In genomic region chr9:102995800-102996635, GRCm38 (mm10) we compare ENCODE assay signal across 17 mouse cellular contexts. TPM values are rescaled to one million over a fixed set of nuclear protein-coding genes. Genes with fewer than 3 reads are reported as not detected.
DNase-seq lines count a peak whose midpoint lies in the region; ATAC-seq and TF ChIP-seq lines count a peak whose summit lies in the region.
"Had no signal": no experiment of that assay in that cellular context is flagged by ENCODE, and none has a peak within 500 bp of the region (broad histone marks: within the 10 kb centered on the region; RNA-seq: fewer than 3 reads in every experiment).

No protein-coding gene starts in this region.

- 69% methylated on average over 12 of the region's 12 CpGs for WGBS in liver, embryonic 12.5 days (ENCODE audit: insufficient replicate concordance)
- WGBS in liver, embryonic 11.5 days = 78% methylated on average over 12 of the region's 12 CpGs
- 48% methylated on average over 12 of the region's 12 CpGs for whole genome bisulfite sequencing in intestine, postnatal 0 days
- 69% methylated on average over 12 of the region's 12 CpGs for WGBS in stomach, embryonic 16.5 days

- ATAC-seq in liver, embryonic 12.5 days = 0 out of 2 replicates have a peak, but pooled peaks have one; percentile 27
- ATAC-seq in liver, embryonic 11.5 days (replicated peaks; ENCODE audit: low FRiP score) = no peak
- ATAC-seq in intestine, postnatal 0 days = peak; percentile 74
- peak; percentile 49; the same call in 1 of the 2 replicates for ATAC-seq in stomach, embryonic 16.5 days (ENCODE audit: insufficient read depth, low FRiP score)
- ATAC-seq: forebrain, embryonic 15.5 days had no signal

- no peaks in the 10 kb centered on the region for H3K4me1 ChIP-seq in liver, embryonic 12.5 days
- H3K4me1 ChIP-seq in liver, embryonic 11.5 days (replicated peaks; ENCODE audit: control insufficient read depth, insufficient read depth, low read length) = no peaks in the 10 kb centered on the region
- peaks cover 6% of the 10 kb centered on the region for H3K4me1 ChIP-seq in intestine, postnatal 0 days (replicated peaks; ENCODE audit: control insufficient read depth, insufficient read depth, low read length)
- H3K4me1 ChIP-seq in stomach, embryonic 16.5 days (ENCODE audit: control insufficient read depth, insufficient read depth, low read length) = no peaks in the 10 kb centered on the region; the same call in 1 of the 2 replicates
- H3K4me1 ChIP-seq: neural tube, embryonic 12.5 days had no signal

- no peak overlapping the region for H3K4me2 ChIP-seq in liver, embryonic 12.5 days
- H3K4me2 ChIP-seq in liver, embryonic 11.5 days = no peak overlapping the region
- H3K4me2 ChIP-seq in intestine, postnatal 0 days (replicated peaks; ENCODE audit: low read depth) = no peak overlapping the region
- no peak overlapping the region for H3K4me2 ChIP-seq in stomach, embryonic 16.5 days (ENCODE audit: low read depth, low read length)
- H3K4me2 ChIP-seq: forebrain, embryonic 15.5 days; hindbrain, embryonic 12.5 days; neural tube, embryonic 12.5 days had no signal

- no peak for DNase-seq in liver, embryonic 11.5 days (ENCODE audit: low spot score)
- DNase-seq in kidney, postnatal 4 days = peak; percentile 15 to 28
- no peak for DNase-seq in left cerebral cortex, adult 9 months (ENCODE audit: low spot score in 2 of 2)
- no peak for DNase-seq in natural killer cell, adult 2 months (ENCODE audit: low spot score in 2 of 2)
- DNase-seq: adrenal gland, postnatal 10 days; cerebellum, adult 18-20 months; gastrocnemius, postnatal 36 days; lung, adult 2 months; thymus, adult 18-20 months had no signal

- H3K9ac ChIP-seq in liver, embryonic 12.5 days = no peak overlapping the region
- no peak overlapping the region for H3K9ac ChIP-seq in liver, embryonic 11.5 days (ENCODE audit: low read depth, low read length)
- no peak overlapping the region for H3K9ac ChIP-seq in intestine, postnatal 0 days (ENCODE audit: low read depth, low read length)
- H3K9ac ChIP-seq in stomach, embryonic 16.5 days (ENCODE audit: low read length) = no peak overlapping the region
- H3K9ac ChIP-seq: forebrain, embryonic 15.5 days; hindbrain, embryonic 12.5 days; neural tube, embryonic 12.5 days had no signal

- no peak overlapping the region for H3K27ac ChIP-seq in liver, embryonic 12.5 days
- no peak overlapping the region for H3K27ac ChIP-seq in liver, embryonic 11.5 days (ENCODE audit: low read depth, low read length)
- peak overlapping the region; percentile 67 for H3K27ac ChIP-seq in intestine, postnatal 0 days (ENCODE audit: low read depth, low read length)
- H3K27ac ChIP-seq in stomach, embryonic 16.5 days (ENCODE audit: low read length) = no peak overlapping the region
- H3K27ac ChIP-seq: forebrain, embryonic 15.5 days; hindbrain, embryonic 12.5 days; limb, embryonic 10.5 days; neural tube, embryonic 12.5 days had no signal

- H3K36me3 ChIP-seq in liver, embryonic 12.5 days = no peaks in the 10 kb centered on the region
- H3K36me3 ChIP-seq in liver, embryonic 11.5 days (ENCODE audit: control insufficient read depth, insufficient read depth, low read length) = no peaks in the 10 kb centered on the region
- H3K36me3 ChIP-seq in intestine, postnatal 0 days (ENCODE audit: control insufficient read depth, insufficient read depth) = no peaks in the 10 kb centered on the region
- H3K36me3 ChIP-seq in stomach, embryonic 16.5 days (ENCODE audit: control insufficient read depth, insufficient read depth, low read length) = no peaks in the 10 kb centered on the region
- H3K36me3 ChIP-seq: forebrain, embryonic 15.5 days; hindbrain, embryonic 12.5 days; limb, embryonic 10.5 days; neural tube, embryonic 12.5 days had no signal

- no peak overlapping the region for H3K4me3 ChIP-seq in liver, embryonic 12.5 days
- no peak overlapping the region for H3K4me3 ChIP-seq in liver, embryonic 11.5 days (ENCODE audit: low read depth, low read length)
- no peak overlapping the region for H3K4me3 ChIP-seq in intestine, postnatal 0 days (ENCODE audit: low read depth, low read length)
- no peak overlapping the region for H3K4me3 ChIP-seq in stomach, embryonic 16.5 days (replicated peaks; ENCODE audit: low read length)
- H3K4me3 ChIP-seq: erythroblast, embryonic 14.5 days; forebrain, embryonic 15.5 days; hindbrain, embryonic 12.5 days; limb, embryonic 10.5 days; neural tube, embryonic 12.5 days had no signal

- H3K9me3 ChIP-seq in liver, embryonic 12.5 days (replicated peaks) = no peaks in the 10 kb centered on the region
- H3K9me3 ChIP-seq in liver, embryonic 11.5 days (ENCODE audit: control insufficient read depth, low read length) = no peaks in the 10 kb centered on the region
- H3K9me3 ChIP-seq in intestine, postnatal 0 days (ENCODE audit: control insufficient read depth) = no peaks in the 10 kb centered on the region
- no peaks in the 10 kb centered on the region for H3K9me3 ChIP-seq in stomach, embryonic 16.5 days (replicated peaks; ENCODE audit: control insufficient read depth, low read length)
- H3K9me3 ChIP-seq: forebrain, embryonic 15.5 days; hindbrain, embryonic 12.5 days; limb, embryonic 10.5 days; neural tube, embryonic 12.5 days had no signal

- TF ChIP-seq CTCF in intestine, postnatal 0 days (IDR thresholded peaks at IDR 0.05; ENCODE audit: low read depth) = no peak

- no peaks in the 10 kb centered on the region for H3K27me3 ChIP-seq in liver, embryonic 12.5 days (replicated peaks)
- no peaks in the 10 kb centered on the region for H3K27me3 ChIP-seq in liver, embryonic 11.5 days (replicated peaks; ENCODE audit: control insufficient read depth, insufficient read depth, low read length)
- no peaks in the 10 kb centered on the region for H3K27me3 ChIP-seq in intestine, postnatal 0 days (replicated peaks; ENCODE audit: control insufficient read depth, insufficient read depth, low read length)
- no peaks in the 10 kb centered on the region for H3K27me3 ChIP-seq in stomach, embryonic 16.5 days (ENCODE audit: control insufficient read depth, insufficient read depth, low read length)
- H3K27me3 ChIP-seq: forebrain, embryonic 15.5 days; neural tube, embryonic 12.5 days had no signal

RNA-seq across cellular contexts. Expression of gene Slco2a1, which starts 7.5 kb away (rescaled TPM):
- polyA plus RNA-seq in liver, embryonic 12.5 days (2016; fragmentation: Nextera tagmentation; extraction: Ambion mirVana) = 1.6 and 1.7 TPM in 2 replicates
- 1.7 and 2.4 TPM in 2 replicates for polyA plus RNA-seq in liver, embryonic 11.5 days (2014; fragmentation: Nextera tagmentation; extraction: Ambion mirVana)
- polyA plus RNA-seq in intestine, postnatal 0 days (2015; fragmentation: Nextera tagmentation; extraction: Ambion mirVana) = 41.2 and 45.9 TPM in 2 replicates
- polyA plus RNA-seq in stomach, embryonic 16.5 days (2015; fragmentation: Nextera tagmentation; extraction: Ambion mirVana) = 11.8 and 14.5 TPM in 2 replicates

Comparison
In these comparisons a context has a peak if more than half of its experiments do, and no peak if none do; other contexts are left out.
1. DNase-seq: peak in kidney, postnatal 4 days (2 of 2); none in liver, embryonic 11.5 days (single experiment), left cerebral cortex, adult 9 months (0 of 2) and natural killer cell, adult 2 months (0 of 2).